Mouse (Mus musculus) testis, postnatal 10 days (tissue): ENCODE data around the gene Kcng4.

Experiments
- DNase-seq: peaks from one replicate; pipeline ENCODE4 v3.0.0; 2021; ENCODE audit warnings: low spot score

Kcng4 gene

DNA sequence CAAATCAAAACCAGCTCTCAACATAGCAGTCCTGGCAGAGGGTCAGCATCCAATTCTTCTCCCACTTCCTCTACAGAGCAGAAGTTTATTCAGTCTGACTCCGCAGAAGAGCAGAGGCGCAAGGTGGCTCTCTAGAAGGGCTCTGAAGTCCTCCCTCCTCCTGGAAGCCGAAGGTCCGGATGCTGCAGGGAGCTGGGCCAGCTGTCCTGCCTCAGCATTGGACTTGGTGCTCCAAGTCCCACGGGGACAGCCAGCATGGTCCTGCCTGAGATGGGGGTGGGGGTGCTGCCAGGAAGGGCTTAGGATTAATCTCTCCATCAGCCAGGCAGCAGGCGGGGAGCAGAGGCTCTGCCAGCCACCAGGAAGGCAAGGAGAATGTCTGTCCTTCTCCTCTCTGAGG is at the start of gene Kcng4:
TSS of gene Kcng4 (minus strand) at position 303 of the 400 bp plus-strand sequence.
- no peak for DNase-seq

DNA sequence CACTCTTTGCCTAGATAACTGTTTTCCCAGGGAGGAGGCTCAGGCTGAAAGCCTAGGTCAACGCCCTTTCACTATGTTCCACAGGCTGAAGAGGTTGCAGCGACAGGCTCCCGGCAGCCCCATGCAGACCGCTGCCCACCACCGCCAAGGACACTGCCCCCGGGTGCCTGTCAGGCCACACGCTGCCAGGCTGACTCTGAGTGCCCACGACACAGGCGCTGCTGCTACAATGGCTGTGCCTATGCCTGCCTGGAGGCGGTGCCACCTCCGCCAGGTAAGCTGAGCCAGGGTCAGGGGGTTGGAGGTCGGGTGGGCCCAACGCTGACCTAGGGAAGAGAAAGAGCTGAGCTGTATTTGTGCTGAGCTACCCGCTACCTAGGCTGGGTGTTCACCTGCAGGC is 43.7 kb upstream of the Kcng4 start:
- no peak for DNase-seq

DNA sequence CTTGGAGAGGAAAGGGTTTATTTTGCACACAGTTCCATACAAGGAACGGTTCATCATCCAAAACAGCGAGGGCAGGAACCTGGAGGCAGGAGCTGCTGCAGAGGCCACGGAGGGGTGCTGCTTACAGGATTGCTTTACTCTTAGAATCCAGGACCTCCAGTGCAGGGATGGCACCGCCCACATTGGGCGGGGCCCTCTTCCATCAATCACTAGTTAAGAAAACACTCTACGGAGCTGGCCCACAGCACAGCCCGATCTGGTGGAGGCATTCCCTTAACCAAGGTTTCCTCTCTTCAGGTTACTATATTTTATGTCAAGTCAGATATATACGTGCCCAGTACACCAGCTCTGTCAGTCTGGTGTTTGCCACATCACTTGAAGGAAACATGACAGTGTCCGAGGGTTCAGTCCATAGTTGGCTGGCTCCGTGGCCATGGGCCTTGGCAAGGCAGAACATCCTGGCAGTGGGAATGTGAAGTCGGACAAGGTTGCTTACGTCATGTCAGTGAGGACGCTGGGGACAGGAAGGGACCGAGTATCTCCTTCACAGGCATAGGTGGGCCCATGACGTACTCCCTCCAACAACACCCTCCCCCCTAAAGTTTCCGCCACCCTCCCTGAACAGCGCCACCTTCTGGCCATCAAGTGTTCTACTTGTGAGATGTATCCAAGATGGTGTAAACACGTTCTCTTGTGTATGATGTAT is 42.8 kb upstream of the Kcng4 start:
- DNase-seq = peak; percentile 81

DNA sequence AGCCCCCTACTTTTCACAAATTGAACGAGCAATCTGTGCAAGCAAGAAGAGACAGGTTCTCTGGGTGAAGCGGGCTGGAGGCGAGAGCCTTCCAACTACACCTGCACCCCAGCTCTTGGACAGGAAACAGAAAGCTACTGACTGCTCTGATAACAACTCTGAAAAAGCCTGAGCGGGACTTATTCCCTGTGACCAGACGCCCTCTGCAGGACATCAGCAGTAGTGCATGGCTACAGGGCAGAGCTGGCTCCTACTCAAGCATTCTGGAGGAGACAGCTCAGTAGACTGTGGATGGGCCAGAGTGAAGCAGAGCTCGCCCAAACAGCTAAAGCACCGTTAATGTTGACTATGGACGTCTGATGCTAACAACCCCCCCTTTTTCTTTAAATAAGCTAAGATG is 40.9 kb upstream of the Kcng4 start:
- DNase-seq = peak; percentile 95

DNA sequence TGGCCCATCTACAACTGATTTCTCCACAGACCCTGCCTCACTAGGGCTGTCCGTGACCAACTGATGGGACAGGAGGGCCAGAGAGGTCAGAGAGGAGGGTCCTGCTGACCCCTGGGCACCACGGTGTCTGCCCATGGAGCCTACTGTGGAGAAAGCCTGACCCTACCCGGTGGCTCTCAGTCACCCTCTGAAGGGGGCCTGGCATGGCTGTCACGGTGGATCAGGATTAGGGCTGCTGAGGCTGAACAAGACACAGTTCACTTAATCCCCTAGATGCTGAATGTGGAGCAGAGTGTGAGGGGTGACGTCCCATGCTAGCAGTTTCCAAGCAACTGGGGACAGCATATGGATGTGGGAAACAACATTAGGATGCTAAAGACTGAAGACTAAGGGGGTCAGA is 40.0 kb upstream of the Kcng4 start:
- no peak for DNase-seq

DNA sequence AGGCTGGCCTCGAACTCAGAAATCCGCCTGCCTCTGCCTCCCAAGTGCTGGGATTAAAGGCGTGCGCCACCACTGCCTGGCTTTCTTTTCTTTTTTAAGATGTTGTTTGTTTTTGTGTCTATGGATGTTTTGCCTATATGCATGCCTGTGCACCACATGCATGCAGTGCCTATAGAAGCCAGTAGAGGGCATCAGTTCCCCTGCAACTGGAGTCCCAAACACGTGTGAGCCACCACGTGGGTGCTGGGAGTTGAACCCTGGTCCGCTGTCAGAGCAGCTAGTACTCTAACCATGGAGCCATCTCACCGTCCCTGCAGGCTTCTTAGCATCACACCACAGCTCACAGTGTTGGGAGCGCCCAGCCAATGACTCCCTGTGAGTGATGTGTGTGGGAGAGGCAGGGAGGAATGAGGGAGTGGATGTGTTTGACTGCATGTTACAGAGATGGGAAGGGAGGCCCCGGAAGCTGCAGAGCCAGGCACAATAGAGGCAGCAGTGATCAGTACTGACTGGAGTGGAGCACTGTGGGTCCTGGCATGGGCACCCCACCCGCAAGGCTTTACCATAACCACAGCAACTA is 38.6 kb upstream of the Kcng4 start:
- DNase-seq = no peak

DNA sequence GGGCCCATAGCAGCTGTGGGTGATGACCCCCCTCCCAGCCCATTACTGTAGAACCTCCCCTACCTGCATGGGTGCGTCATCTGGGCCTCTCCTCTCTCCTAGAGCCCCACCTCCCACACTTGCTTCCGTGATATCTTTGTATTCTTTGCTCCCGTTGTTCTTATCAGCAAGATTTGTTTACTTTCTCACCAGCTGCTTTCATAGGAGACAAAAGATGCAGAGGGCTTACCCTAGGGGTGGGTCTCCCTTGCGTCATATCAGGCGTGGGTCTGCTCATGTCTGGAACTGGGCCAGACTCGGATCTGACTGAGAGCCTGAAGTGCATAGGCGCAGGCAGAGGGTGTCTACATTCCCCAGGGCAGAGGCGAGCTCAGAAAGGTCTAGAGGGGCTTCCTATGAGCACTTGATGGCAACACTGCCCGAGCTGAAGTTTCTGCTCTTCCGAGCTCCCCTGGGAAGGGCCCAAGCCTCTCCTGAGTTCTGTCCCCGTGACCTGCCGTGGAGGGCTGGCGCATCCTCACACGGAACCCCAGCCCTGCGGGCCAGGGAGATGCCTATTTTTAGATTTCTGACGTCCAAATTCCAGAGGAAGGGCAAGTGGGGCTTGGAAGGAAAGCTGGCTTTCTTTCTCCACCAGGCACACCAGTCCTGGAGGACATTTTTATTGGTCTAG is 35.1 kb upstream of the Kcng4 start:
- DNase-seq = peak; percentile 74

DNA sequence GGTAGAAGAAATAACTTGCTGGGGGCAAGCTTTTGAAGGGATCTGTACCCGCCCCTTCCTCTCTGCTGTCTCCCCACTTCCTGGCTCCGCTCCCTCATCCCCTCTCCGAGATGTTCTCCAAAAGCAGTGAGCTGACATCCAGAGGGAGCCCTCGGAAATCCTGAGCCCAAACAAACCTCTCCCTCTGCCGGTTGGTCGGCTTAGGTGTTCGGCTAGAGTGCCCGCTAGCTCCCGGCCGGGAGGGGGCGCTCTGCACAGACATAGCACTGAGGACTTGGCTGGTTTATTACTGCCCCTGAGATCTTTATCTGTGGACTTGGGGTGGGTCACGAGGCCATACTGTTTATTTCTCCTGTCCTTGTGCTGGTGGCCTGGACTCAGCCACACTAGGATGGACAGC is 33.8 kb upstream of the Kcng4 start:
- peak; percentile 77 for DNase-seq

DNA sequence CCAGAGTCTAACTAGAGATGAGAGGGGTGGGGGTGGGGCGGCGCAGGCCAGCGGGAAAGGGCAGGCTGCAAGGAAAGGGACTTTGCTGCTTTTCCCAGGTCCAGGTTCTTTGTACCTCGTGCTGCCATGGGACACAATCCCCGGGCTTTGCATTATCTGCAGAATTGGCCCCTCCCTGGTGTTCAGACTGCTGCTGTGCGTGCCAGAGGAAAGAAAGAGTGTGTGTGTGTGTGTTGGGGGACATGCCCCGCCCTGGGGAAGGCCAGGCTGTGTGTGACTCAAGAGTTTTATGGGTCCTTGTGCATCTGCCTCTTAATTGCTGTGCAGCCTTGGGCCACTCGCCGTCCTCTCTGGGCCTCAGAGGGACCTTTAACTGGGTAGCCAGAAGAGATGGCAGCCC is 33.0 kb upstream of the Kcng4 start:
- no peak for DNase-seq

DNA sequence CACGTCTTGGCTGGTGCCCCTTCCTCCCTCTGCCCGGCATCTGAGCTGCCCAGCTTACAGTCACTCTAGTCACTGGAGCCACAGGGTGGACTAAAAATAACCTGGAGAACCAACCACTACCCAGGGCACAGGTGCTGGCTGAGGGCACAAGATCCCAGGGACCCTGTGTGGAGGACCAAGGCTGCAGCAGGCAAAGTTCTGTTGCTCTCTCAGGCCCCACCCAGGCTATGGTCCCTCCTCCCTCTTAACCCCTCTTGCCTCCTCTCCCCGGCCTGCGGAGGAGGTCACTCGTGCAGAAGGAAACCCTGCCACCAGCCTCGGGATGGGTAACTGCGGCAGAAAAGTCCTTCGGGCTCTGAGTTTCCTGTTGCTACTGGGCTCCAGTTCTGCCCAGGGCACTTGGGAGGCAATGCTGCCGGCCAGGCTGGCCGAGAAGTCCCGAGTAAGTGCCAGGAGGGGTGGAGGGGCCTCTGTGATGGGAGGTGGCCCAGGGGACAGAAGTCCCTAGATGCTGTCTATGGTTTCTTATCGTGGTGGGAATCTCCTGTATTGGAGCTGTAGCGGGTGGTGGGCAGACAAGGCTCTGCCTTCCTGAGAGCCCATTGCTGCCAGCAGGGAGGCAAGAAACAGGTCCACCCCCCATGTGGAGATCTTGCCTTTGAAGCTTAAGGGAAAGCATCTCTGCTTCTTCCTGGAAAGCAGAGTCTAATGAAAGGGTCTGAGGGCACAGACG is 30.9 kb upstream of the Kcng4 start, which contains the start of gene Wfdc1:
TSS of gene Wfdc1 (plus strand) at position 147 of the 733 bp plus-strand sequence.
- DNase-seq = peak; percentile 72

DNA sequence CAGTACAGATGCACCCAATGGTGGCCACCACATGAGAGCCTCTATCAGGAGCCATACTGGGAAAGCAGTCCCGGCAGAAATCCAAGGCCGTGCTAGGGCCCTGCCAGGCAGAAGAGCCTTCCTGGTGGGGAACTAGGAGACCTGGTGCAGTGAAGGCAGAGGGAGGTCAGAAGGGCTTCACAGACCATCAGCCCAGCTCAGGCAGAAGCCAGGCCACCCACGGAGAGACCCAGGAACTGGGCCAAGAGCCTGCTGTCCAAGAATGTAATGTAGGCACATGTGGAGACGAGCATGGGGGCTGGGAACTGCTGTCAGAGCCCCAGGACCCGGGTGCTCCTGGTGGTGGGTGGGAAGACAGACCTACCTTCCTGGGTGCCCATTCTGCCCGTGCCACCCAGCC is 29.8 kb upstream of the Kcng4 start:
- peak; percentile 86 for DNase-seq

DNA sequence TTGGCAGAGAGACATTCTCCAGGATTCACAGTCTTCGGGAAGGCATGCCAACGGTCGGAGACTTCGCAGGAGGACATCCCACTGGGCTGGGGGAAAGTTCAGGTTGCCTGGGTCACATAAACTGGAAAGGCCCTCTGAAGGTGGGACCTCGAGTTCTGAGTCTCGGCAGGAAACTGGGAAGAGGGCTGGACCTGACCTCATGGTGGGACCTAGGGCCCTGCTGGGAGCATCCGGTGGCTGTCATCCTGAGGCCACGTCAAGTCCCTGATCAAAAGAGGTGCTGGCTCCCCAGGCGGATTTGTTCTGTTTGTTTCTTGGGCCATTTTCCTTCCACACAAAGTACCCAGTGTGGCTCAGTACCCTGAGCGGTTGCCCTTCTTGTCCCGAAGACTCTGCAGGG is 28.0 kb upstream of the Kcng4 start:
- DNase-seq = no peak

DNA sequence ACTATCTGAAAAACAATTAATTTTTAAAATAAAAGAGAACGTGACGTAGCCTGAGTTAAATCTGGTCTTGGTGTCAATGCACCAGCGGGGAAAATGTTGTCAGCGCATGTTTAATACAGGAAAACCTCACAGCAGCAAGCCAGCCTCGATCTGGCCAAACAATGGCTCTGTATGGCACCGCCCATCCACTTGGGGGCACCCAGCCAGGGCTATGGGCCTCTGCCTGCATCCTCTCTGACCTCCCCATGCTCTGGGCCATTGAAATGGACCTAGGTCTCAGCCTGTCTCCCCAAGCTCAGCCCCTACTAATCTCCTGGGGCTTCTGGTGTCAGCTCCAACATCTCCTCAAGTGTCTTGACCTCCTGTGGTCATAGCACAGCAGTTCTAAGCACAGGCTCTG is 26.4 kb upstream of the Kcng4 start:
- DNase-seq = no peak

DNA sequence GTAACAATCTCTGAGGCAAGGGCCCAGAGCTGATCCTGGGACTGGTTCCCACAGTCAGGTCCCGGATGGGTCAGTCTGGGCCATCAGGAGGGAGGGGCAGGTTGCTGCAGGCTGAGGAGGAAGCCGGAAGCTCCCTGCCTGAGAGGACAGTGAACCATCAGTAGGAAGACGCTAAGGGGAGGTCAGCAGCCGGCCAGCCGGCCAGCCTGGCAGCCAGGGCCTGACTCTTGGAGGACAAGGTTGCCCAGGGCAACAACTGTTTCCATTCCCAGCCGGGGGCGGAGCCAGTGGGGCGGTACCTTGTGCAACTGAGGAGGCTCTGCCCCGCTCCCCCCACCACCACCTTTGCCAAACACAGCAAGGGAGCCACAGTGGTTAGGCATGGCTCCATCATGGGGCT is 25.6 kb upstream of the Kcng4 start:
- DNase-seq = peak; percentile 88

DNA sequence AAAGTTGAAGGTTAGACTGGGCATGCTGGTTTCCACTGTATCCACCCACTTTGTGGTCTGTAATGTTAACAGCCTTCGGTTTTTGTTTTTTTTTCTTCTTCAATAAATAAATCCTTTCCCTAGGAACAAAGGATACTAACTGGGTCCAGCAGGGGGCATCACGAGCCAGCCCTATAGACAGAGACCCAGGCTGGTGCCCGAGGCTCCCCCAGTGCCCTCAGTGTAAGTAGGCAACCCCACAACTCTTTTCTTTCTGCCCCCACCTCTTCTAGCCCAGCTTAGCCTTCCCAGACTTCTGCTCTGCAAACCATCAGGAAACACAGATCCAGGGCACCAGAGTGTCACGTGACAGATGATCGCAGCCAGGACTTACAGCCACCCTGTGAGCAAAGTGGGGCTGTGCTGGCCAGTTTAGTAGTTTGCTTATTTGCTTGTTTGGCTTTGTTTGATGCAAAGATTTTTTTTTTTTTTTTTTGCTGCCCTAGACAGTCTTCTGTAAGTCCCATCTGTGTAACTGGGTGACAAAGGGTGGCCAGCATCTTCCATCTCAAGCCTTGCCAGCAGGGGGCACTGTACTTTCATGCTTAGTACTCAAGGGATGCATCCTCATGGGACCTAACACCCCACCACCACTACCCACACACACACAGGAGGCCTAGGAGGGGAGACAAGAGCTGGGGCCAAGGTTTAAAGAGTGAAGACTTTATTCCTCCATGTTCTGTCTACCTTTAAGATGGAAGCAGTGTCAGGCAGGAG is 21.4 kb upstream of the Kcng4 start:
- peak; percentile 81 for DNase-seq

DNA sequence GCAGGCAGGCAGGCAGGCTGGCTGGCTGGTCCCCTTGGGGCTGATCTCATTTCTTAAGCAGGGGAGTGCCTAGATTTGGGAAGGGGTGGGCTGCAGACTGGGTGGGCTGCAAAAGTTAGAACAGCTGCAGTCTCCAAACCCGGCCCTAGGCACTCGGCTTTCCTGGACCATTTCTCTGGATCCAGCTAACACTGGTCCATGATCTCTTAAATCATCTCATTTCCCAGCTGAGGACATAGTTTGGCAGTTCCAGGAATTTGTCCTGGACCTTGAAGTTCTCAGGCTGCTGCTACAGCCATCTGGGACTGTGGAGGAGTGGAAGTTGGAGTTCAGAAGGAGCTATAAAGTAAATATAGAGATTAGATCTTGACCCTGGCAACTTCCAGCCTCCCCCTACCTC is 15.8 kb upstream of the Kcng4 start:
- DNase-seq = no peak

DNA sequence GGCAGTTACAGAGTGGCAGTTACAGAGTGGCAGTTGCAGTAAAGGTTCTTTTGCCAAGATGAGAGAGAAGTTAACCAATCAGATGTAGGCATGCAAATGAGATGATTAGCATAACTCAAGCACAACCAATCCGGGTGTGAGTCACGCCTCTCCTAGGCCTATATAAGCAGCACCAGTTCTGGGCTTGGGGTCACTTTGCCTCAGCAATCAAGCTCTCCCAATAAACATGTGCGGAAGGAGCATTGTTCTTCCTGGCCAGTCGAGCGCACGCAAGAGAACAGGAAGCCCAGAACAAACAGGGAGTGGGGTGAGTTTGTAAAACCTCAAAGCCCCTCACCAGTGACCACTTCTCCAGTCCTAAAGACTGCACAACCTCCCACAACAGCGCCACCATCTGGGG is 11.4 kb upstream of the Kcng4 start:
- no peak for DNase-seq

DNA sequence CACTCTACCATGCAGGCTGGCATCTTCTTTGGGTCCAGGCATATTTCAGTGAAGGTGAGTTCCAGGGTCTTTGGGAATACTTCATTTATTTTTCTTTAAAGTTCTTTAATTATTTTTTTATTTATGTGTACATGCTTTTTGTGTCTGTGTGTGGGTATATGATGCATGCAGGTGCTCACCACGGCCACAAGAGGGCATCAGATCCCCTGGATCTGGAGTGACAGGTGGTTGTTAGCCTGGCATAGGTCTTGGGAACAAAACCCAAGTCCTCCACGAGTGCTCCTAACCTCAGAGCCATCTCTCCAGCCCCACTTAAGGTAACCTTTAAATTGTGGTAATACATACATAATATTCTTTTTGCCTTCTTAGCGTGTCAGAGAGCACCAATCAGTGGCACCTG is 10.7 kb upstream of the Kcng4 start:
- no peak for DNase-seq

DNA sequence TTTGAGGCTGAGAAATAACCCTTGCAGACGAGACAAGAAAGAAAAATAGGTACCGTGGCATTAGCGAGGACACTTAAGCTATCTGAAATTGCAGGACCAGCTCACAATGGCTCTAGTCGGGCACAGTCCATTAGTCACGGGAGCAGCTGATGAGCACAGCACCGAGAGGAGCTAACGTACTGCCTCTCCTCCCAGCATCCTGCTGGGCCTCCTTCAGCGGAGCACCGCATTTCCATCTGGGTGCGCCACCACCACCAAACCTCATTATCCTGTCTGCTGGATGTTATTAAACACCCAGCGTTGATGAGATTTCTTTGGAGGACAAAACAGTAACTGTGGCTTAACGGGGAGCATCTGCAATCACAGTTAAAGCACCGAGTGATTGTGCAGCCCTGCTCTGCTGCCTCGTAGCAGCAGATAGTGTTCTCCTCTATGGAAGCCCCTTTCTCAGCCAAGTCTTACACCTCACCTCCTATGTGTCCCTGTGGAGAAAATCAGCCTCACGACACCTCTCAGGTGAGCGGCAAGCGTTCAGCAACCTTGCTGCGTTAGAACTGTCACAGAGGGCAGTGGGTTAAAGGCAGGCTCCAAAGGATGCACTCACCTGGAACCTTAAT is 9.6 kb upstream of the Kcng4 start:
- DNase-seq = no peak

DNA sequence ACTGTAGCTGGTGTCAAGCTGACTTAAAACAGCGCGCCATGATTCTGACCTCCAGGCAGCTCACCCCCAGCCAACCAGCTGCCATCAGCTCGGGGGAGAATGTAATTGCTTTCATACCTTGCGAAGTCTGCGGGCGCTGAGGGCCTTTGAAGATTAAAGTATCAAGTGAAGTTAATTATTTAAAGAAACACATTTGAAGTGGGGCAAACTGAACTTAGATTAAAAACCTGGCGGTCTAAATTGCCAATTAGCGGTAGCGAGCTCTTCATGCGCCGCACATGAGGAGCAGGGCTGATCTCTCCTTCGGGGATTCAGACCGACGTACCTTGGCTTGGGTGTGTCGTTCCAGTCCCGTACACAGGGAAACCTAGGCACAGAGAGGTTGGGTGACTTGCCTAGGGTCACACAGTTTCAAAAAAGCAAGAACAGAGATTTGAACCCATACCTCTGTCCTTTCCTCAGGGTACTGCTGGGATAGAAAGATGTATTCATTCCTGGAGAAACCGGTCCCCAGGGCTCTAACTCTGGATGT is 9.0 kb upstream of the Kcng4 start:
- DNase-seq = no peak

DNA sequence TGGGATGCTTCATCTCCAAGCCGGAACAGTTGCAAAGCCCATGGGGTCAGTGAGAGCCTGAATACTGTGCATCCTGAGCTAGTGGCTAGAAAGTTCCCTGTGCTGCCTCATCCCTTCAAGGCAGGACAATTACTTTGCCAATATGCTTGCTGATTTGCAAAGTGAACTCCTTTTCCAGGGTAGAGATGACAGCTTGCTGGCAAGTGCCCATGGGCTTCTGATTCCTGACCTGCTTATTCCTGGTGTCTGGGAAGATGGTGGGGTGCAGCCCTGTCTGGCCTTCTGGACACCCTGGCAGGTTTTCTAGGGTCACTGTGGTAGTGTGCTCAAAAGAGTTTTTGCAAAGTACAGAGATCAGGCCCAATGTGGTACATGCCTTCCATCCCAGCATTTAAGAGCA is 7.5 kb upstream of the Kcng4 start:
- no peak for DNase-seq
